Mouse (Mus musculus) mesoderm, embryonic 11.5 days (tissue): Measurements from ENCODE around the gene Ces1h.
A peak's percentile ranks its signal among the peaks of the same experiment; 100 is the strongest.
"Not testable (repeated sequence)": the region's sequence is repeated elsewhere in the genome, so short reads cannot be mapped to it uniquely, and the experiment has no call there.

Experiments
- DNase-seq: peaks from one replicate; pipeline ENCODE4 v3.0.0-alpha.2; 2012; ENCODE audit warnings: low read depth, low spot score

The Ces1h gene

DNA sequence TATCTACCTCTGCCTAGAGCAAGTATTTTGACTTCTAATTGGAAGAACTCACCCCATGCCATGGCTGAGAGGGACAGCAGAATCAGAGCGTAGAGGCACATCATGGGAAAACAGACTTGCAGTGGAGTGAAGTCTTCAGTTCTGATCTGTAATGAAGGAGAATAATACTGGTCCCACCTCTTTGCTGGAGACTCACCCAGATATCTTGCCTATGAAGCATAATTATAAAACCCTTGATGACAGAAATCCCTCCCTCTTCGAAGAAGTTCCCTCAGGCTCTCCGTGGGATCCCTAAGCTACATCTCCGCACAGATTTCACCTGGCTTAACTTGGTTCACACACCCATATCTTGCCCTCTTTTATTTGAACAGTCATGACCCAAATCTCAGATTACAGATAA lies at the start of gene Ces1h:
Gene Ces1h (minus strand): TSS at position 101 of the 400 bp plus-strand sequence.
- DNase-seq, result no peak

DNA sequence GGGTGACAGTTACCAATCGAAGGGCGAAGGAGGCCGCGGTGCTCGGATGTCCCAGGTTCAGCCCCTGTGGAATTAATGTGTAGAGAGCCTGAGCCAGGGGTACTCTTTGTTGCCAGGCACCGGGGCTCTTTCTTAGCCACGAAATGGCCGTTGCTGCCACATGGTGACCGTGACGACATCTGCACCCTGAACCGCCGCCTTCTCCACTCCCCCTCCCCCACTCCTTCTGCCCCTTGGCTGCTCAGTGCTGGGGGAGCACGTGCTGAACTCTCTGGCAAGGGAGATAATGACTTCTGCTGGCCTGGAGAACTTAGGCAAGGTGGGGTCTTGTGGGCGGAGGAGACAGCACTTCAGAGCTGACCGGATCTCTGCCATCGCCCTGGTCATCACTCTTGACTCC lies 47.7 kb upstream of the Ces1h start:
- DNase-seq, result no peak

DNA sequence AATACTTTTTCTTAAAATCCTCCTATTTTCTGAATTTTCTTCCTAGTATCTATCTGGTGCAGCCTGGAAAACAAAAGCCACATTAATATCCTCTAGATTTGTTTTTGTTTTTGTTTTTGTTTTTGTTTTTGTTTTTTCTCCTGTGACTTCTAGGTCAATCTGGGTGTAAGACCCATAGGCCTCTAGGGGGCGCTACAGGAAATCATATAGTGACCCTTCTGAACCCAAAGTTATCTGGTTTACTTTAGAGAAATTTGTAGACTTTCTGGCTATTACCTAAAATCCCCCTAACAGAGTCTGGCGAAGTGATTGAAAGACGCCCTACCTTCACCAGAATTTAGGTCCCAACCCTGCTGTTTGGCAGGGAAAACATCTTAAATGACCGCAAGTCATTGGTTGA lies 35.9 kb upstream of the Ces1h start:
- no peak for DNase-seq

DNA sequence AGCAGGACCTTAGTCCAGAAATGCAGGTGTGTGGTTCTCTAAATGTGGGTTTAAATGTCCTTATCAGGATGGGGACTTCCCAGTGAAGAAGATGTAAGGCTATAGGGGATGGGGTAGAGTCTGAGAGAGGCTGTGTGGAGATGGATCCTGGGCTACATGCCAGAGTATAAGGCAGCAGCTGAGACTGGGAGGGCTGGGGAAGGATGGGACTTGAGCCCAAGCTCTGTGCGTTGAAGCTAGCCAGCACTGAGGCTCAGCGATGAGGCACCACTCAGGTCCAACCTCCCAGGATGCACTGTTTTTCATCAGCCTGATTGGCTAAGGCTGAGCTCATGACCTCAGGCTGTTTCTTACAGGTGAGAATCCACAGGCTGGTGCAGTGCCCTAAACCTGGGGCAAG lies 29.3 kb upstream of the Ces1h start:
- no peak for DNase-seq

DNA sequence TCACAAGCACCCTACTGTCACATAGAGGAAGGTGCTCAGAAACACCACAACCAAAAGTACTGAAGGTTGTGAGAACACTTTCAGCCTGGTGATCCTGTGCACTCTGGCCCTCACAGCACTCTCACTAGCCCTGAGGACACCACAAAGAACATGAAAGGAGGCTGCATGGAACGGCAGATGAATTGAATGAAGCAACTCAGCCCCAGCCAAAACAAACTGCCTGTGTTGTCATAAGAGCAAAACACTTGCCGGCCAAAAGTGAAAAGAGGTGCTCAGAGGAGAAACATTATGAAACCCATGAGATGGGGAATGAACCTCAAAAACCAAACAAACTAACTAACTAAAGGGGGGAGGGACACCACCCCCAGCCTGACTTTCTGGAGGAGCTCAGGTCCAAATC lies 20.2 kb upstream of the Ces1h start:
- DNase-seq, result no peak

DNA sequence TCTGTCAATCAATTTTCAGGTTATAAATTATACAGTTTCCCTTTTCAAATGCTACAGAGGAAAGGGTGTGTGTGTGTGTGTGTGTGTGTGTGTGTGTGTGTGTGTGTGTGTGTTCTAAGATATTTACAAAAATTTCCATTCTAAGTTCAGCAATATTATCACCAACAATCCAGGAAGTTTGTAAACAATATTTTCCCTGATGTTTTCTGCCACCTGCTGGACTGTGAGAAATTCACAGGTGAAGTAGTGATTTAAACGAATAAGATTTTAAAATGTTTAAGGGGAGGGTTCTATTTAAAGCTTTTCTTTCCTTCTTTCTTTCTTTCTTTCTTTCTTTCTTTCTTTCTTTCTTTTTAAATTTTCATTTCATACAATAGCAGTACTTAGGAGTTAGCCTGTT lies 18.5 kb upstream of the Ces1h start:
- no peak for DNase-seq

DNA sequence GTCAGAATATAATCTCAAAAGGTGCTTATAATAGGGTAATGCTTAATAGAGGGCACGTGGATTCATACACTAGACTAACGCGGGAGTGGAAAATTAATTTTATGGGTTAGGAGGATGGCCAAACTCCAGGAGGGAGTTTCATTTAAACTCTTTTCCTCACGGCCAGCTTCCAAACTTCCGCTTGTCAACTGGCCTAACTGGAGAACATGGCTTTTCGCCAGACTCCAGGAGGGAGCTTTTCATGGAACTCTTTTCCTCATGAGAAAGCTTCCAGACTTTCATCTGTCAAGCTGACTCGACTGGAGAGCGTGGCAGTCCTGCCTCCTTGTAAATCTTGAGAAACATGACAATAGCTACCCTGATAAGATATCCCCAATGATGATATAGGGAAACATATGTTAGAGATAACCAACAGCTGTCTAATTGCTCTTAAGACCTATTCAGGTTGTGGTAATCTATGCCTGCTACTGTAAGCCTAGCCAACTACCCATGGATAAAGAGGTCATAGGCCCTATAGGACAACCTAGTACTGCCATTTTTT lies 14.6 kb upstream of the Ces1h start:
- not testable (repeated sequence) for DNase-seq

DNA sequence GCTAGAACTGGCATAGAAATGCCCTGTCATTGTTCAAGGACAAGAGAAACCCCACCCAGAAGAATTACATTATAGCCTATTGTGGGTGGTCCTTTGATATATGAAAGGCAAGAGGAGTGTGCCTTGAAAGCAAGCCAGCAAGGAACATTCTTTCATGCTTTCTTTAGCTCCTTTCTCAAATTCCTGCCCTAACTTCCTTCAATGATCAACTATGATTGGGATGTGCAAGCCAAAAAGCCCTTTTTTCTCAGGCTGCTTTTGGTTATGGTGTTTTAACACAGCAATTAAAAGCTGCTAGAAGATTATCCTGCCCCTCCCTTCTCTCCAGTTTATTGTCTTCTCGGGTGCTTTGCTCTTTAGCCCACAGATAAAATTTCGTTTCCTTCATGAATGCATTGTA lies 10.0 kb downstream of the Ces1h start:
- DNase-seq, result no peak

DNA sequence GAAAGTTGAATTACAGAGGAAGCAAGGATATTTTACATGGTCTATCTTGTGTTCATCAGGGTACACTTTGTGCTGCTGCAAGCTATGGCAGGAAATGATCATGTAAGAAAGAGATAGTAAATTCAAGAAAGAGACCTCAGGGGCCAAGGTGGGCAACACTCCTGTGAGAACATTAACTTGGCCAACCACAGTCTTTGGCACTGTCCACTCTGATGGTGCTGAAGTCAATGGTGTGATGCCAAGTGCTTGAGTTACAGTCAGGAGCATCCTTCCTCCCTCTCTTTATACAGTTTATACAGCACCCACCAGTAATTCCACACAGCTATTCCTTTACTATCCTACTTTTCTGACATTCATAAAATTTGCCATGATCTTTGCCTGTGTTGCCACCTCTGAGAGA lies 19.4 kb downstream of the Ces1h start:
- DNase-seq, result peak; percentile 30

DNA sequence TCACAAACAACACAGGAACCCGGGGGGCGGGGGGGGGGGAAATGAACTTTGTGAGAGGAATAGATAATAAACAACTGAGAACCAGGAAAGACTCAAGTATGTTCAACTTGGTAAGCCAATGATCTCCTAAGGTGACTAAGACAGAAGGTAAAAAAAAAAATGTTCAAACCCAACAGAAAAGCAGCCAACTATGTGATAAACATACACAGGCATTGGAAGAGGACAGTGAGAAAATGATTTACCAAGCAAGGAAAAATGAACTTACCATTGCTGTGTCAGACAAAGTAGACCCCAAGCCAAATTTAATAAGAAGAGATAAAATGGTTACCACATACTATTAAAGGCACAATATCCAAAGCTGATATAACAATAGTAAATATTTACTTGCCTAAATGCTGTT lies 40.0 kb downstream of the Ces1h start:
- DNase-seq, result no peak

DNA sequence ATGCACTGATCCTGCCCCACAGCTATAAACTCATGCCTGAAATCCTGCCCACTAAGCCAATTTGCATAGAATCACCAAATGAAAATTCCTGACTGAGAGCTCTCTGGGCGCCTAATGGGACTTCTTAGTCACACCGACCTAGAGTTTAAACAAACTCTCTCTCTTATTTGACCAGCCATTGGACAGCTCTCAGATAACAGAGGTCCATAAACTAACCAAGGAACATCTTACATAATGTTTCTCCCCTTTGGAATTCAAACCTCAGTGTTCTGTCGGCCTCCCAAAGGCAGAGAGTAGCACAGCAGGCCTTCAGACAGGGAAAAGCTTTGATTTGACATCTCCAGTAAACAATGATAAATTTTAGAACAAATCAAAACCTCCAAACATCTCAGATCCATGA lies 42.3 kb downstream of the Ces1h start, which contains the start of gene Ces1g:
Gene Ces1g (minus strand): TSS at position 102 of the 400 bp plus-strand sequence.
- DNase-seq, result no peak

DNA sequence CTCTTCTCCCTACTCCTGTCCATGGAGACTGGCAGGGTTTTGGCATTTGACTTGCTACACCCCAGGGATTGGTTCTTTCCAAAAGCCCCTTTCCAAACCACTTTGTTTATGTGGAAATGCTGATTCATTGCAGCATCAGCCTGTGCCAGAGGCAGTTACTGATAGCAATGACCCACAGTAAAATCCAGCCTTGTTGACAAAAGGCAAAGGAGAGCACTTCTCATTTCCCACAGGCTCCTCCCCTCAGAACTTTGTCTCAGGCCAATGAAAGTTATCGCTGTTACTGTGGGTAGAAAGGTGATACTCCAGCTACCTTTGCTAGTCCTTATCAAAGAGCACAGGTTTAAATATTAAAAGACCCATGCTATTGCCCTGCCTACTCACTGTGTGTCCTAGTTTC lies 46.8 kb downstream of the Ces1h start:
- DNase-seq, result no peak

DNA sequence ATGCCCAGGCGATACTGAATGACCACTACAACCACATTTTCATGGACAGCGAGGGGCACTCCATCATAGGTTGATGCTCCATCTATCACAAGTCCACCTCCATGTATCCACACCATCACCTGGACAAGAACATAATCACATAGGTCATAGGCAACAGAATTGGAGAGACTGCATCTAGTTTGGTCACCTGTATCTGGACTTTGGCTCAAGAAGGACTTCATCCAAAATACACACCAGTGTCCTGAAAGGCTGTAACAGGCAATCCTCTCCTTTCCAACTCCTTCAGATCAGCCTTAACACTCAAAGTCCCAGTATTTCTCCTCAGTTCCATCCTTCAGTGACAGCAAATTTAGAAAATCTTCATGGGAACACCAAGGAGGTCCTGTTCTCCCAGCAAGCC lies 48.4 kb downstream of the Ces1h start:
- DNase-seq, result no peak

DNA sequence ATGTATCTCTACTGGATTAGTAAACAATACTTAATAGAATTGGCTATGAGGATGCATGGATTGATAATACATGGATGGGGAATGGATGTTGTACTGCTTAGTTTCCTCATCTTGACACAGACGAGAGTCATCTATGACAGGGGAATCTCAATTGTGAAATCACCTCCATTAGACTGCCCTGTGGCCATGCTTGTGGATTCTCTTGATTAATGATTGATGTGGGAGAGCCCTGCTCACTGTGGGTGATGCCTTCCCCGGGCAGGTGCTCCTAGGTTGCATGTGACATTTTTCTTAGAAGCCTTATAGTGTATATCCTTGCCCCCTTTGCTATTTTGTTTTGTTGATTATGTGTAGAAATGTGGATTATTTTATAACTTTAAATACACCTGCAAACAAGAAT lies 54.4 kb downstream of the Ces1h start:
- no peak for DNase-seq

DNA sequence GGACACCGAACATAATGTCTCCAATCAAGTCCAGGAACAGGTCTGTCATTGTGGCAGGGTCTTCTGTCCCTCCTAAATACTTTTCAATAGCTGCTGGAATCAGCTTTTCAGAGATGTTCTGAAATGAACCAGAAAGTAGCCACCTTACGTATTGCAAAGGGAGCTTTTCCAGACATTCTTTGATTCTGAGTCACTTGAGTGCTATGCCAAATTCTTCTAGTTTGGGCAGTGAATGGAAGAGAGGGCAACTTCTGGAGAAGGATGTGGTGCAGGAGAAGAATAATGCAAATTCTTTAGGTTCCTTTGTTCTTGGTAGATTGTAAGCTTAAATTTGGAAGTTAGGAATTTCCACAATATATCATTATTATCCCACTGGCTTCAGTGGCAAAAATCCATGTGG lies 62.5 kb downstream of the Ces1h start:
- DNase-seq, result no peak

DNA sequence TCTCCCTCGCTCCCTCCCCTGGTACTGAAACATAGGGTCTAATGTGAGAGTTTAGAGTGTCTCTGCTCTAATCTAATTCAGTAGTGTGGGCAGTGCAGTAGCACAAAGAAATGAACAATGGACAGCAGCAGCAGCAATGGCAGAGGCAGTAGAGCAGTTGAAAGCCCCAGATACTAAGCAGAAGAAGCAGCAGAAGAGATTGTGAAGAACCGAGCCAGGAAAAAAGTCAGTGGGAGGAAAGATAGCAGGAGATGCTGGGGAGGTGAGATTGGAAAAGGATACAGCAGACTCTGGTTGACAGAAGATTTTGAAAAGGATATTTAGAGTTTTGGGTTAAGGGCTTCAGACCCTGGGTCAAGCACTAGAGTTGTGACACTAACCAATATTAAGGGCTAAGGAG lies 64.0 kb downstream of the Ces1h start:
- DNase-seq, result no peak
